Comparison of ENCODE assay signal across 8 mouse cellular contexts in the genomic region with DNA sequence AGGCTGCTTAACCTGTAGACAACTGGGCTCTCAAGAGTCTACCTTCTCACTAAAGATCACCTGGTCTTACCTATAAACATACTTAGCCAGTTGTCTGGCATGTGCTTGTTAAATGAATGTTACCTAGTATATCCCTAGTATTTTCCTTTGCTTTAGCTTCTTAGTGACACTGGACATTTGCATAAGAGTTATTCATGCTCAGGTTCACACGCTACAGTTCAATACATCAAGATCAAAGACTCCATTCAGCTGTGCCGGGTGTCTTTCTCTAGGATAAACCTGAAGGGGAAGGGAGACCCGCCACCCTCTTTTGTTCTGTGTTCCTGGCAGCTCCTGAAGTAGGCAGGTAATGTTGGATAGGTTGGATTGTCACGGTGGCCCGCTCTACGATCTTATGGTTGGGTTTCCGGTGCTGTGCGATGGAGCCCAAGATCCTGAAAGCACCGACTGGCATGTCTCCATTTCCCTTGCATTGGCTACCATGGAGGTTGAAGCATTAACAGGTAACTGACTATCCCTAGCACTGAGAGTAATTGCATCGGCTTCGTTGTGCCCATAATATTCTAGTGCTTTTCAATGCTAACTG. TPM values are rescaled to one million over a fixed set of nuclear protein-coding genes. Genes with fewer than 3 reads are reported as not detected.
DNase-seq lines count a peak whose midpoint lies in the region; ATAC-seq lines count a peak whose summit lies in the region.

No protein-coding gene starts in this region.

- 14% methylated on average over 11 of the region's 11 CpGs for WGBS in limb, embryonic 11.5 days
- WGBS in stomach, embryonic 15.5 days = 19% methylated on average over 11 of the region's 11 CpGs

- no peaks in the 10 kb centered on the region for H3K9me3 ChIP-seq in limb, embryonic 11.5 days (ENCODE audit: control insufficient read depth, low read length)
- no peaks in the 10 kb centered on the region for H3K9me3 ChIP-seq in stomach, embryonic 15.5 days

- no peak for ATAC-seq in cerebellum, adult (ENCODE audit: insufficient number of reproducible peaks, low FRiP score, low TSS enrichment)
- no peak for ATAC-seq in limb, embryonic 11.5 days (ENCODE audit: insufficient number of reproducible peaks, low FRiP score, low TSS enrichment, low read depth)
- ATAC-seq in stomach, embryonic 15.5 days (ENCODE audit: insufficient read depth, low FRiP score, low read depth) = no peak
- no peak for ATAC-seq in granulocyte monocyte progenitor cell, adult 5-6 weeks (replicated peaks; ENCODE audit: poor library complexity, severe bottlenecking)

- H3K27ac ChIP-seq in limb, embryonic 11.5 days (replicated peaks; ENCODE audit: low read depth, low read length) = no peak overlapping the region
- no peak overlapping the region; the same call in 1 of the 2 replicates for H3K27ac ChIP-seq in stomach, embryonic 15.5 days

- no peaks in the 10 kb centered on the region for H3K27me3 ChIP-seq in limb, embryonic 11.5 days (ENCODE audit: control insufficient read depth, insufficient read depth, low read length)
- H3K27me3 ChIP-seq in stomach, embryonic 15.5 days (replicated peaks) = no peaks in the 10 kb centered on the region; the same call in 1 of the 2 replicates

- H3K9ac ChIP-seq in limb, embryonic 11.5 days (ENCODE audit: low read length) = no peak overlapping the region
- H3K9ac ChIP-seq in stomach, embryonic 15.5 days = no peak overlapping the region

- DNase-seq in cerebellum, adult 8-10 months = peak; percentile 38
- DNase-seq in right cerebral cortex, postnatal 4 days = peak; percentile 5
- DNase-seq in right cerebral cortex, postnatal 14 days = no peak
- DNase-seq in limb, embryonic 11.5 days (ENCODE audit: low spot score) = no peak
- no peak for DNase-seq in thymus, postnatal 10 days (ENCODE audit: low spot score in 2 of 2)

- peaks cover 16% of the 10 kb centered on the region for H3K4me1 ChIP-seq in limb, embryonic 11.5 days (ENCODE audit: control insufficient read depth, insufficient read depth, low read length)
- peaks cover 30% of the 10 kb centered on the region for H3K4me1 ChIP-seq in stomach, embryonic 15.5 days

- peak overlapping the region; percentile 90 for H3K4me2 ChIP-seq in limb, embryonic 11.5 days (ENCODE audit: low read depth, severe bottlenecking)
- H3K4me2 ChIP-seq in stomach, embryonic 15.5 days = peak overlapping the region; percentile 86

- no peaks in the 10 kb centered on the region for H3K36me3 ChIP-seq in limb, embryonic 11.5 days (ENCODE audit: control insufficient read depth, insufficient read depth, low read length)
- no peaks in the 10 kb centered on the region for H3K36me3 ChIP-seq in stomach, embryonic 15.5 days

- H3K4me3 ChIP-seq in limb, embryonic 11.5 days (ENCODE audit: low read depth, low read length) = peak overlapping the region; percentile 91
- H3K4me3 ChIP-seq in stomach, embryonic 15.5 days (replicated peaks) = peak overlapping the region; percentile 72

RNA-seq across cellular contexts. Expression of gene Mnt, which starts 1.7 kb away (rescaled TPM):
- 5.1 and 5.5 TPM in 2 replicates for polyA plus RNA-seq in limb, embryonic 11.5 days (2014; fragmentation: Nextera tagmentation; extraction: Ambion mirVana)
- polyA plus RNA-seq in stomach, embryonic 15.5 days (2015; fragmentation: Nextera tagmentation; extraction: Ambion mirVana) = 3.9 and 4.5 TPM in 2 replicates
- 14.4 and 20.2 TPM in 2 replicates for total RNA-seq in granulocyte monocyte progenitor cell, adult 5-6 weeks (2014; fragmentation: Nextera tagmentation)
- total RNA-seq in granulocyte monocyte progenitor cell, adult 5-6 weeks (2017) = 5.3 and 6.0 TPM in 2 replicates

RNA-seq across cellular contexts. Expression of gene Mettl16, which starts 58.4 kb away (rescaled TPM):
- 51.6 and 54.7 TPM in 2 replicates for polyA plus RNA-seq in limb, embryonic 11.5 days (2014; fragmentation: Nextera tagmentation; extraction: Ambion mirVana)
- 43.9 and 45.3 TPM in 2 replicates for polyA plus RNA-seq in stomach, embryonic 15.5 days (2015; fragmentation: Nextera tagmentation; extraction: Ambion mirVana)
- 16.2 and 18.0 TPM in 2 replicates for total RNA-seq in granulocyte monocyte progenitor cell, adult 5-6 weeks (2014; fragmentation: Nextera tagmentation)
- total RNA-seq in granulocyte monocyte progenitor cell, adult 5-6 weeks (2017) = 43.8 and 47.0 TPM in 2 replicates

Comparison
In these comparisons a context has a peak if more than half of its experiments do, and no peak if none do; other contexts are left out.
1. DNase-seq: peak in cerebellum, adult 8-10 months (single experiment) and right cerebral cortex, postnatal 4 days (single experiment); none in right cerebral cortex, postnatal 14 days (single experiment), limb, embryonic 11.5 days (single experiment) and thymus, postnatal 10 days (0 of 2).